Mouse (Mus musculus) gastrocnemius, adult 2 months (tissue): ENCODE measurements around the gene B3galt4. TPM values are rescaled to one million over a fixed set of nuclear protein-coding genes. Genes with fewer than 3 reads are reported as not detected.
A peak's percentile ranks its signal among the peaks of the same experiment; 100 is the strongest.
"Not testable (repeated sequence)": the region's sequence is repeated elsewhere in the genome, so short reads cannot be mapped to it uniquely, and the experiment has no call there.

Source experiments
- DNase-seq: peaks from one replicate; pipeline ENCODE4 v3.0.0; 2022
- H3K27ac ChIP-seq: fragments of 200-600 bp; 2 replicates; pipeline ENCODE4 v1.8.1; 2022; ENCODE audit warnings: mild to moderate bottlenecking
- H3K4me3 ChIP-seq: fragments of 200-600 bp; 2 replicates; pipeline ENCODE4 v1.8.1; 2022; ENCODE audit warnings: mild to moderate bottlenecking, moderate library complexity
- CTCF ChIP-seq: fragments of 200-600 bp; IDR thresholded peaks from 2 replicates; pipeline ENCODE4 v1.8.1; 2022; ENCODE audit warnings: antibody characterized with exemption, mild to moderate bottlenecking, moderate library complexity
- intact Hi-C: fragments of 180-260 bp; cut with DNase I; formaldehyde crosslinking; loops from one replicate; pipeline ENCODE4 v1.15.1; 2025
- long read RNA-seq, 2 experiments: library from polyadenylated mRNA; stranded (forward); transcript quantifications; one replicate each; pipeline ENCODE4 v2.0.0; 2021
- total RNA-seq, 2 experiments: library from RNA; stranded (reverse); gene quantifications; 2 replicates each; pipeline ENCODE4 v1.2.3; 2021

Gene B3galt4
- 1 to 10 TPM; 1.3 to 1.4 TPM for total RNA-seq
- long read RNA-seq, experiment 1: 0 reads
- long read RNA-seq, experiment 2: 0 reads

- TF ChIP-seq CTCF: no peak
- Histone ChIP-seq H3K4me3 (peak within 1 kb of the TSS; percentile 73), H3K27ac (peak within 1 kb of the TSS; percentile 85)
- intact Hi-C loops: no loop called here
- peak; percentile 83 for DNase-seq
Measured at GRCm38 (mm10) chr17:33951021-33951946, at the start of gene B3galt4. Gene B3galt4 (minus strand): TSS chr17:33951488.

GRCm38 (mm10) chr17:34000796-34001195, 49.5 kb upstream of the B3galt4 start:
- intact Hi-C loops, DNase-seq: not testable (repeated sequence)
- Histone ChIP-seq H3K27ac (peak overlapping the region; percentile 72; the same call in 1 of the 2 replicates), H3K4me3 (peak overlapping the region; percentile 89)

DNA sequence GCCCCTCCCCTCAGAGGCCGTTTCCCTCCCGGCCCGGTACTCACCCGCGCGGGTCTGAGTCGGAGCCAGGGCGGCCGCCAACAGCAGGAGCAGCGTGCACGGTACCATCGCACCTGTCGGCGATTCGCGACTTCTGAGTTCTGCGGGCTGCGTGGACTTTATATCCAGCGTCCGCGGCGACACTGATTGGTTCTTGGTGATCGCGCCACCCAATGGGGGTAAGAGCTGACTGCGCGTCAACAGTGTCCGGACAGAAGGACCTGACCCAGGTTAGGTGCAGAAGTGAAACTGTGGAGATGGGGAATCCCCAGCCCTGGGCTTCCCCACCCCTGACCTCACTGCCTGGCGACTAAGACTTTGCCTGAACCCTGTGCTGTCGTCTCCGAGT, 48.9 kb upstream of the B3galt4 start, which contains the start of gene H2-K1:
Gene H2-K1 (minus strand): TSS at position 198 of the 388 bp plus-strand sequence.
- peak; percentile 93 for DNase-seq
- no peak for TF ChIP-seq CTCF
- Histone ChIP-seq H3K27ac (peak within 1 kb of the TSS; percentile 83), H3K4me3 (peak within 1 kb of the TSS; percentile 89)
- intact Hi-C loops: no loop called here

- DNase-seq: peak; percentile 51
- no peak for TF ChIP-seq CTCF
- Histone ChIP-seq H3K27ac (peak overlapping the region; percentile 83), H3K4me3 (peak overlapping the region; percentile 89)
- intact Hi-C loops: no loop called here
Measured at GRCm38 (mm10) chr17:33999341-34000149, 48.3 kb upstream of the B3galt4 start.

DNA sequence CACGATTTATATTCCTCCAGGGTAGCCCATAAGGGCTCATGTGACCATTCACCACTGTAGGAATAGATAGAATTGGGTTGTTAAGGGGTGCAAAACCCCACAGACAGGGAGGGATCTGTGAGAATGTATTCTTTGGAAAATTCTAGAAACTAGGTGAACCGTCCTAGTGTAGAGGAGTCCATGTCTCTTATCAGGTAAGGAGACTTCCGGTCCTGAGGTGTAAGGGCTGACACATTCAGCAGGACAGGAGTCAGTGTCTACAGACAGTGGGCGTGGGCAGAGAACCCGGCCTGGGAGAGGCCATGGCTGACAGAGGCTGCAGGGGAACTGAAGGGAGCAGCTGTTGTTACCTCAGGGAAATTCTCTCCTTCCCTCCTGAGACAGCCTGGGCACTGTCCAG, 47.4 kb upstream of the B3galt4 start:
- peak overlapping the region; percentile 89 for H3K4me3 ChIP-seq
- intact Hi-C loops, DNase-seq, H3K27ac ChIP-seq: not testable (repeated sequence)

DNA sequence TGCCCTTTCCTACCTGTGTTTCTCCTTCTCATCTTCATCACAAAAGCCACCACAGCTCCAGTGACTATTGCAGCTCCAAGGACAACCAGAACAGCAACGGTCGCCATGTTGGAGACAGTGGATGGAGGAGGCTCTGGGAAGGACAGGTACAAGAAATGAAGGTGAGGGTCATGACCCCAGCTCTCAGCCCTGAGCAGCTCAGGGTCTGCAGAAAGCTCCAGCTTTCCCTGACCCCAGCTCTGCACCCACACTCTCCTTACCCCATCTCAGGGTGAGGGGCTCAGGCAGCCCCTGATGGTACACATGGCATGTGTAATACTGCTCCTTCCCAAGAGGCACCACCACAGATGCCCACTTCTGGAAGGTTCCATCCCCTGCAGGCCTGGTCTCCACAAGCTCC, 45.7 kb upstream of the B3galt4 start:
- H3K4me3 ChIP-seq, DNase-seq, H3K27ac ChIP-seq, intact Hi-C loops: not testable (repeated sequence)

GRCm38 (mm10) chr17:33995651-33996050, 44.4 kb upstream of the B3galt4 start:
- intact Hi-C loops: loop anchor here (1.0 kb wide), 1 partner anchor 1273 kb away; no protein-coding TSS in a partner anchor
- no peak for DNase-seq
- H3K27ac ChIP-seq: no peak overlapping the region
- TF ChIP-seq CTCF: no peak
- no peak overlapping the region for H3K4me3 ChIP-seq

DNA sequence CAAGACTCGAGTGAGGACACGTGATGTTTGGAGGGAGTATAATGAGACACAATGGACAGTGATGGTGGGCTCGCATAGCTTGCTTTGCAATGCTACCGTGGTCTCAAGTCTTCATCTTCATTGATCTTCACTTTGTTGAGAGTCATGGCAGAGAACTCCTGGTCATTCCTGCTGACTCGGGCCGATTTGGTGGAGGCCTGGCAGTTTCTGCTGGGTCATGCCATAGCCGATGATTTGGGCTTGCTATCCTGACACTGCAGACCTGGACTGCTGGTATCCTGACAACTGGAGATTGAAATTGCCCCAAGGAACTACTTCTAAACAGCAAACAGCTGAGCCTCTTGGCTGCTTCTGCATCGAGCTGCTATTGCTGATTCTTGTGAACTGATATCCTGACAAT, 43.7 kb upstream of the B3galt4 start:
- intact Hi-C loops: loop anchor here (1.0 kb wide), 1 partner anchor 1273 kb away; no protein-coding TSS in a partner anchor
- no peak for DNase-seq
- TF ChIP-seq CTCF: no peak
- Histone ChIP-seq H3K4me3 (no peak overlapping the region), H3K27ac (no peak overlapping the region)

- peak; percentile 84 for TF ChIP-seq CTCF
- peak; percentile 43 for DNase-seq
- Histone ChIP-seq H3K4me3 (no peak overlapping the region), H3K27ac (no peak overlapping the region)
- intact Hi-C loops: no loop called here
Measured at GRCm38 (mm10) chr17:33991788-33992664, 40.7 kb upstream of the B3galt4 start.

DNA sequence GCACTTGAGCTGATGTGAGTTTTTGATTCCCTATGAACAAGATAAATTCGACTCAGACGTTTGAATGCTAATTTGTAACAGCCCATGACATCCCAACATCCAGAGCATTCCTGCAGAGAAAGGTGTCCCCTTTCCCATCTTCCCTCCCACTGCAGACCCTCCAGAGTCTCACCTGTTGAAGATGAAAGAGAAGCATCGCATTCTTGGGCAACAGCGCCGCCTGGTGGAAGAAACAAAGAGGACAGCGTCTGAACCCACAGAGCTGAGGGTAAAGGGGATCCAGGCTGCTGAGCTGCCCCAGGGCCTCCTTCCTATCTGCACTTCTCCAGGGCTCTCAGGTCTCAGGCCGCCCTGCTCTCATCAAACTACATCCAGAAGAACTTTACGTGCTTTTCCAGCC, 30.8 kb upstream of the B3galt4 start:
- Histone ChIP-seq H3K4me3 (peak overlapping the region; percentile 81), H3K27ac (peak overlapping the region; percentile 90; the same call in 1 of the 2 replicates)
- peak; percentile 81; the same call in 1 of the 2 replicates for TF ChIP-seq CTCF
- intact Hi-C loops: loop anchor here (2.0 kb wide), 1 partner anchor 13 kb away; no protein-coding TSS in a partner anchor
- DNase-seq: peak; percentile 67

GRCm38 (mm10) chr17:33981192-33981909, 30.1 kb upstream of the B3galt4 start:
- TF ChIP-seq CTCF: peak; percentile 44; the same call in 1 of the 2 replicates
- peak overlapping the region; percentile 90 for H3K27ac ChIP-seq
- peak overlapping the region; percentile 81 for H3K4me3 ChIP-seq
- intact Hi-C loops: not testable (repeated sequence)
- peak; percentile 91 for DNase-seq
